Comparison of ENCODE assay signal across 9 mouse cellular contexts in the genomic region with DNA sequence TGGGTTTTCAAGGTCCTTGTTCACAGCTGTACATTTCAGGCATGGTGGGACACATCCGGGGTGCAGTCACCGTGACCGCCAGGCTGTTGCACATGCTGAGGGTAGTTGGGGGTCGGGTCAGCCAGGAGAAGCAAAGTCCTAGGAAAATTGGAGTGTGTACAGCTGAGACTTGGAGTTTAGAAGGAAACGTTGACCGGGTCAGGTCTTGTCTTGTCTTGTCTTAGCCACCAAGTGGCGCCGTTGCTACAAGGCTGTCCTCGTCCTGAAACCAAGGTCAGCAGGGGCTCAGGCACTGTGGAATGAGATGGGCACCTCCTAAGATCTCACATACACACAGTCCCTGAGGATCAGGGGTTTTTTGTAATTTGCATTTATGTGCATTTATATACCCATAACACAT. TPM values are rescaled to one million over a fixed set of nuclear protein-coding genes. Genes with fewer than 3 reads are reported as not detected.
DNase-seq lines count a peak whose midpoint lies in the region; ATAC-seq and TF ChIP-seq lines count a peak whose summit lies in the region.
"Had no signal": no experiment of that assay in that cellular context is flagged by ENCODE, and none has a peak within 500 bp of the region (broad histone marks: within the 10 kb centered on the region; RNA-seq: fewer than 3 reads in every experiment).

No protein-coding gene starts in this region.

- TF ChIP-seq POLR2A in spleen, adult 2 months (IDR thresholded peaks at IDR 0.05; ENCODE audit: low read depth, low read length): no peak
- TF ChIP-seq POLR2A in limb, embryonic 14.5 days (IDR thresholded peaks at IDR 0.05; ENCODE audit: borderline replicate concordance, extremely low read depth, insufficient read depth, insufficient read length): no peak

- peak; percentile 45; the same call in 1 of the 2 replicates for ATAC-seq in forebrain, postnatal 0 days
- peak; percentile 55; the same call in 1 of the 2 replicates for ATAC-seq in hindbrain, embryonic 14.5 days (ENCODE audit: low FRiP score)
- no peak for ATAC-seq in limb, embryonic 14.5 days (ENCODE audit: low FRiP score, low read depth)

- 11% methylated on average over 9 of the region's 9 CpGs for WGBS in spleen, adult 2 months
- WGBS in forebrain, postnatal 0 days: 7% methylated on average over 9 of the region's 9 CpGs
- 6% methylated on average over 9 of the region's 9 CpGs for WGBS in hindbrain, embryonic 14.5 days
- 6% methylated on average over 9 of the region's 9 CpGs for WGBS in limb, embryonic 14.5 days

- no peaks in the 10 kb centered on the region for H3K27me3 ChIP-seq in spleen, adult 2 months (ENCODE audit: control insufficient read depth, insufficient read depth, low read length)
- no peaks in the 10 kb centered on the region for H3K27me3 ChIP-seq in forebrain, postnatal 0 days (ENCODE audit: insufficient read depth, low read length)
- no peaks in the 10 kb centered on the region for H3K27me3 ChIP-seq in hindbrain, embryonic 14.5 days (ENCODE audit: control insufficient read depth, insufficient read depth, low read length)
- H3K27me3 ChIP-seq in limb, embryonic 14.5 days (ENCODE audit: control insufficient read depth, insufficient read depth, low read length): no peaks in the 10 kb centered on the region

- H3K4me1 ChIP-seq in spleen, adult 2 months (ENCODE audit: control insufficient read depth, insufficient read depth, insufficient read length): no peaks in the 10 kb centered on the region
- H3K4me1 ChIP-seq in forebrain, postnatal 0 days (ENCODE audit: insufficient read depth): no peaks in the 10 kb centered on the region
- H3K4me1 ChIP-seq in hindbrain, embryonic 14.5 days (replicated peaks; ENCODE audit: control insufficient read depth, insufficient read depth, low read length): no peaks in the 10 kb centered on the region
- H3K4me1 ChIP-seq in limb, embryonic 14.5 days (ENCODE audit: control insufficient read depth, insufficient read depth, low read length): no peaks in the 10 kb centered on the region

- no peak overlapping the region for H3K27ac ChIP-seq in spleen, adult 2 months (ENCODE audit: insufficient read depth, low read length)
- no peak overlapping the region for H3K27ac ChIP-seq in forebrain, postnatal 0 days (ENCODE audit: low read depth, low read length)
- no peak overlapping the region for H3K27ac ChIP-seq in hindbrain, embryonic 14.5 days
- no peak overlapping the region for H3K27ac ChIP-seq in limb, embryonic 14.5 days (replicated peaks; ENCODE audit: low read depth, low read length)
- H3K27ac ChIP-seq: macrophage had no signal

- H3K9me3 ChIP-seq in forebrain, postnatal 0 days (ENCODE audit: low read length): no peaks in the 10 kb centered on the region
- H3K9me3 ChIP-seq in hindbrain, embryonic 14.5 days (ENCODE audit: control insufficient read depth, low read length): no peaks in the 10 kb centered on the region
- no peaks in the 10 kb centered on the region for H3K9me3 ChIP-seq in limb, embryonic 14.5 days (ENCODE audit: control insufficient read depth, low read length)

- peak; percentile 26; the same call in 1 of the 2 replicates for TF ChIP-seq CTCF in spleen, adult 2 months (IDR thresholded peaks at IDR 0.05; ENCODE audit: extremely low read depth, insufficient read depth, insufficient read length, insufficient replicate concordance)
- TF ChIP-seq CTCF in forebrain, postnatal 0 days (IDR thresholded peaks at IDR 0.05; ENCODE audit: low read depth): peak; percentile 72

- no peak overlapping the region for H3K4me3 ChIP-seq in spleen, adult 2 months (ENCODE audit: extremely low read depth, insufficient read depth, insufficient read length)
- no peak overlapping the region for H3K4me3 ChIP-seq in forebrain, postnatal 0 days (ENCODE audit: low read depth, low read length)
- H3K4me3 ChIP-seq in hindbrain, embryonic 14.5 days (replicated peaks; ENCODE audit: low read length): no peak overlapping the region
- no peak overlapping the region for H3K4me3 ChIP-seq in limb, embryonic 14.5 days (replicated peaks; ENCODE audit: low read length)

- DNase-seq in spleen, adult 2 months (ENCODE audit: low read depth in 1 of 2, low spot score in 2 of 2): peak in 1 of 2 experiments; percentile 17
- no peak for DNase-seq in spleen, postnatal 36 days (ENCODE audit: low spot score in 2 of 2)
- peak; percentile 67 for DNase-seq in cerebellum, adult 11-12 months
- DNase-seq in forebrain, postnatal 0 days: peak; percentile 40
- peak; percentile 53 for DNase-seq in hindbrain, embryonic 14.5 days (ENCODE audit: low spot score)
- DNase-seq in limb, embryonic 14.5 days (ENCODE audit: low spot score): peak; percentile 47
- DNase-seq in naive thymus-derived CD4-positive, alpha-beta T cell, adult 2 months (ENCODE audit: low read depth): peak; percentile 22
- DNase-seq in thymus, postnatal 36 days: peak; percentile 30

- no peak overlapping the region for H3K9ac ChIP-seq in forebrain, postnatal 0 days
- H3K9ac ChIP-seq in hindbrain, embryonic 14.5 days: no peak overlapping the region
- H3K9ac ChIP-seq in limb, embryonic 14.5 days (ENCODE audit: low read depth, low read length, severe bottlenecking): no peak overlapping the region

- H3K36me3 ChIP-seq in spleen, adult 2 months (ENCODE audit: control insufficient read depth, insufficient read depth, low read length): no peaks in the 10 kb centered on the region
- H3K36me3 ChIP-seq in forebrain, postnatal 0 days (ENCODE audit: insufficient read depth): no peaks in the 10 kb centered on the region
- H3K36me3 ChIP-seq in hindbrain, embryonic 14.5 days (replicated peaks; ENCODE audit: control insufficient read depth, insufficient read depth): no peaks in the 10 kb centered on the region
- no peaks in the 10 kb centered on the region for H3K36me3 ChIP-seq in limb, embryonic 14.5 days (ENCODE audit: control insufficient read depth, insufficient read depth, low read length)

- H3K4me2 ChIP-seq in forebrain, postnatal 0 days (ENCODE audit: low read depth): no peak overlapping the region
- H3K4me2 ChIP-seq in hindbrain, embryonic 14.5 days (replicated peaks): no peak overlapping the region
- no peak overlapping the region for H3K4me2 ChIP-seq in limb, embryonic 14.5 days (replicated peaks; ENCODE audit: low read depth, low read length, severe bottlenecking)

RNA-seq across cellular contexts. Expression of a gene that starts 9.1 kb away (rescaled TPM):
- polyA plus RNA-seq in spleen, adult 2 months (2012; rRNA removed): 0.05 TPM in 1 of 2 replicates, not detected in the other
- total RNA-seq in forebrain, postnatal 0 days (2014; rRNA removed): 0.14 TPM in 1 of 2 replicates, not detected in the other
- polyA plus RNA-seq in forebrain, postnatal 0 days (2015; fragmentation: Nextera tagmentation; extraction: Ambion mirVana): 0.62 and 1.0 TPM in 2 replicates
- polyA plus RNA-seq in hindbrain, embryonic 14.5 days (2014; fragmentation: Nextera tagmentation; extraction: Ambion mirVana): 0.82 and 0.88 TPM in 2 replicates
- 0.29 and 0.48 TPM in 2 replicates for polyA plus RNA-seq in limb, embryonic 14.5 days (2012; rRNA removed)
- 0.34 and 0.54 TPM in 2 replicates for polyA plus RNA-seq in limb, embryonic 14.5 days (2014; fragmentation: Nextera tagmentation; extraction: Ambion mirVana)

RNA-seq across cellular contexts. Expression of a gene that starts 10.6 kb away (rescaled TPM):
- 2.8 and 3.0 TPM in 2 replicates for polyA plus RNA-seq in spleen, adult 2 months (2012; rRNA removed)
- total RNA-seq in forebrain, postnatal 0 days (2014; rRNA removed): 27.5 and 39.4 TPM in 2 replicates
- 7.8 and 11.0 TPM in 2 replicates for polyA plus RNA-seq in forebrain, postnatal 0 days (2015; fragmentation: Nextera tagmentation; extraction: Ambion mirVana)
- 21.7 and 22.6 TPM in 2 replicates for polyA plus RNA-seq in hindbrain, embryonic 14.5 days (2014; fragmentation: Nextera tagmentation; extraction: Ambion mirVana)
- polyA plus RNA-seq in limb, embryonic 14.5 days (2012; rRNA removed): 8.1 and 8.2 TPM in 2 replicates
- polyA plus RNA-seq in limb, embryonic 14.5 days (2014; fragmentation: Nextera tagmentation; extraction: Ambion mirVana): 8.1 and 9.6 TPM in 2 replicates

Comparison
In these comparisons a context has a peak if more than half of its experiments do, and no peak if none do; other contexts are left out.
1. DNase-seq: peak in cerebellum, adult 11-12 months (single experiment), forebrain, postnatal 0 days (single experiment), hindbrain, embryonic 14.5 days (single experiment), limb, embryonic 14.5 days (single experiment), naive thymus-derived CD4-positive, alpha-beta T cell, adult 2 months (single experiment) and thymus, postnatal 36 days (2 of 2); none in spleen, postnatal 36 days (0 of 2).